Mouse (Mus musculus) left cerebral cortex, postnatal 10 days (tissue): ENCODE measurements around the gene Mapt. TPM values are rescaled to one million over a fixed set of nuclear protein-coding genes. Genes with fewer than 3 reads are reported as not detected.

Experiments used
- DNase-seq, 2 experiments: peaks; one replicate each; pipeline ENCODE4 v3.0.0; 2021 to 2022; ENCODE audit warnings: low spot score in 2 of 2, mixed read lengths in 1 of 2; ENCODE audit errors: extremely low spot score in 1 of 2
- intact Hi-C: fragments of 180-260 bp; cut with DNase I; formaldehyde crosslinking; loops from one replicate; pipeline ENCODE4 v1.15.1; 2025
- total RNA-seq, 2 experiments: library from RNA; stranded (reverse); gene quantifications; 2 replicates each; pipeline ENCODE4 v1.2.3; 2021

The Mapt gene
- total RNA-seq, 2 experiments from 2014 or later, result 526 to 602 TPM

DNA sequence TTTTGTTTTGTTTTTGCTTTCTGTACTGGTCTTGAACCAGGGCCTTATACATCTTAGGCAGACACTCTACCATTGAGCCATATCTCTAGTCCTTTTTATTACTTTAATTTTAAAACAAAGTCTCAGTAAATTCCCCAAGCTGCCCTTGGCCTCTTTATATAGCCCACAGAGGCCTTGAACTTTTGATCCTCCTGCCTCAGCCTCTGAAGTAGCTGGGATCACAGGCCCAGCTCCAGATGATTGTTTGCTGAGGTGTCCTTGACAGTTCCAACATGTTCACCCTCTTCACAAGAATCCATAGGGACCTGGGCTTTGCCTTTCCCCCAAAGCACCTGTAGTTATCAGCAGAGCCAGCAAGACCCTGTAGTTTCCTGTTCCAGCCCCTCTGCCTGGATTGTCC, 34.5 kb downstream of the Mapt start:
- no peak for DNase-seq
- intact Hi-C loops, result no loop called here

DNA sequence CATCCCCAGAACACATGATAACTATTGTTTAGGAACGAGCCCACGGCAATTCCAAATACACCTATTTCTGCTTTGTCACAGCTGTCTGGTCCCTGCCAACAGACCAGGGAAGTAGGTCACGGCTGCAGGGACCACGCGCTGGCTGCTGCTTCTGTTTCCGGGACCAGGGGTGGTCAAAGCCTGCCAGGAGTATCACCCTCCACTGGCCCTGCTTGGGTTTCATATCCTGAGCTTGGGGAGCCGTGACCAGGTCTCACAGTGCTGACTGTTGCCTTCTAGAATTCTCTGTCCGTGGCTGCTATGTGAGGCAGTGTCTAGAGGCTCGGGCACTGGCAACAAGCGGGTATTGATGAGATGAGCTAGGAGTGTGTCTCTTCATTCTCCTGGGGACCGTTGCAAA, 36.2 kb downstream of the Mapt start:
- intact Hi-C loops, result no loop called here
- DNase-seq, result no peak

DNA sequence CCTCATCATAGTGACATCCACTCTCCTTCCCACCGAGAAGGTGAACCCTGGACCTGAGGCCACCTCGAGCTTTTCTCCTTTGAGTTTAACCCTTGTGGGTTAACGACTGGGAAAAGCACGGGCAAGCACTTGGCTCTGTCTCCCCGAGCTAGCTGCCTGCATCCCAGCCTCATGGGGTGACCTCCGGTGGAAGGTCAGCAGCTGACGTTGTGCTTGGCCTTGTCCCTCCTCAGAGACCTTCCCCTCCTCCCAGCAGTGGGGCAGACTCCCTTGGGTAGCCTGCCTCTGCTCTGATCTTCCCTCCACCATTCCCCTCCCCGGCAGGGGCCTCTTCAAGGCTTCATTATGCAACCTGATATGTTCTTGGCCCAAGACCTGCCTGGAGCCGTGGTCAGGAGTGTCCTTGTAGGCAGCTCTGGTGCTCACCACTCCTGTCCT, 38.2 kb downstream of the Mapt start:
- intact Hi-C loops, result no loop called here
- DNase-seq, result peak in 1 of 2 experiments; percentile 39

DNA sequence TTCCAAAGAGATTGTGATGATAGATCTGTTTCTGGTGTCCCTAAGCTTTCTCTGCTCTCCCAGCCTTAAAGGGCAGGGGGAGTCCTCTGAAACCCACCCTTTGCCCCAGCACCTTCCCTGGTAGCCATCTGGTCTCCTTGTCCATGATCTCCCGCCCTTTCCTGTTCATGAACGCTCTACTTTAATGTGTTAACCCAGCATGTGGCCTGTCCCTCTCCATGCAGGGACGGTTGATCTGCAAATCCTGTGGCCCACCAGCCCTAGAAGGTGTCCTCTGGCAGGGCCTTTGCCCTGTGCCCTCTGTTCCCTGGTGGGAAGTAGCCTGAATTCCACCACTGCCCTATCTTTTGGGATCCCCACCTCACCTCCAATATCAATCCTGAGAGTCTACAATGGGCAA, 39.3 kb downstream of the Mapt start:
- DNase-seq, result no peak

DNA sequence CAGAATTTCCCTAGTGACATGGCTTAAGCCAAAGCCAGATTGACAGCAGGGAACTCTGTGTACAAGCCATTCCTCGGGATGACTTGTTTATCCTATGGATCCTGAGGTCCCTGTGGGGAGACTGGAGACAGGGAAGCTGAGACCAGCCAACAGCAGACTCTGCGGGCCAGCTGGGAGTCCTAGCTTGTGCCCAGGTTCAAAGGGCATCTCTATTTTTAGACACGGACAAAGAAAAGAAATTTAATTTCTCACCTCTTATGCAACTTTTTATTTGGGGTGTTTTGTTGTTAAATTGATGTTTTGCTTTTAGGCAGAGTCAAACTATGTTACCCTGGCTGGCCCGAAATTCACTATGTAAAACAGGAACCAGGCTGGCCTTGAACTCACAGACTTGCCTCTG, 39.7 kb downstream of the Mapt start:
- no peak for DNase-seq
- intact Hi-C loops, result no loop called here

More for the DNA sequence above, 39.3 kb downstream of the Mapt start:
- intact Hi-C loops, result no loop called here

DNA sequence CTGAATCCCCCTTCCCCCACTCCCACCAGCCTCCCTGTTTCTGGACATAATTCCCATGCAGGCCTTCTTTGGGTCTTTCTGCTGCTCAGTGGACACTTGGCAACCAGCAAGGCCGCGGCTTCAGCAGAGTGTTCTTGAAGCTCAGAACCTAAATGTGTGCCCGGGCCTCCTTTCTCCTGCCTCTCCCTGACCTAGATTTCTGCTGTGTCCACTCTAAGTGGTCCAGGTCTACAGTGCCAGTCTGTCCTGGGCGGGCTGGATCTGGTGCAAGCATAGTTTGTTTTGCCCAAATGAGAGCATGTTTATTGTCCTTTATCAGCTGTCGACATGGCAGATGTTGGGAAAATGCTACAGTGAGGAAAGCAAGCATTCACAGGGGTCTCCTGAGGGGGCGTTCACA, 40.7 kb downstream of the Mapt start:
- intact Hi-C loops, result no loop called here
- peak; percentile 43 to 50 for DNase-seq

DNA sequence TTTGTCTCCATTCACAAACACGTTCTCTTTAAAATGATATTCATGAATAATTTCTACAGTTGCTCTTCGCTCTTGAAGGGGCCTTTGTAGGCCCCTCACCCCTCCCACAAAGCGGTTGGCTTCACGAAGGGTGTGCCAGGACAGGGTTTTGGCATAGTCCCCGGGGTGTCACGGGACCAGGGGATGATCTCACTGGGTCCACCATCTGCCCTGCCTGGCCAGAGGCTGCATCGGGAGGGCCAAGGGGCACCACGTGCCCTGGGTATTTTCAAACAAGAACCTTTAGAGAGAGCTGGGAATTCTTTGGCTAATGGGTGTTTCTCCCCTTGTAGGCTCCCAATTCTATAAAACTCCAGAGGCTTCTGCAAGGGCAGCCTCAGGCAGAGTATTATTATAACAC, 41.2 kb downstream of the Mapt start:
- intact Hi-C loops, result no loop called here
- DNase-seq, result peak; percentile 62 to 81

DNA sequence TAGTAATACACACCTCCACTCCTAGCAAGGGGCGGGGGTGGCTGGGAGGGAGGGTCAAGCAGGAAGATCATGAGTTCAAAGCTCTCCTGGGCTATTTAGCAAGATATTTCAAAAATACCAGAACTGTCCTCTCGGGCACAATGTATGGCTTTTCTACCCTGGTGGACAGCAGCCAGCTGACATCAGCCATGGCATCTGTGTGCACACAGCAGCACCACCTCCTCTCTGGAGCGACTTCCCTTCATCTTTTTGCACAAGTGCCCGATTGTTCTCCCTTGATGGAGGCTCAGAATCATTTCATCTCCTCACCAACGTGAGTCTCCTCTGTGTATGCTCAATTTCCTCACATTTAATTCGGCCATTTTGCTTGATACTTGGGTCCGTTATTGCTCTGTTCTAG, 44.6 kb downstream of the Mapt start:
- intact Hi-C loops, result loop anchor here (2.0 kb wide), 1 partner anchor 43 kb away; no protein-coding TSS in a partner anchor
- DNase-seq, result no peak

DNA sequence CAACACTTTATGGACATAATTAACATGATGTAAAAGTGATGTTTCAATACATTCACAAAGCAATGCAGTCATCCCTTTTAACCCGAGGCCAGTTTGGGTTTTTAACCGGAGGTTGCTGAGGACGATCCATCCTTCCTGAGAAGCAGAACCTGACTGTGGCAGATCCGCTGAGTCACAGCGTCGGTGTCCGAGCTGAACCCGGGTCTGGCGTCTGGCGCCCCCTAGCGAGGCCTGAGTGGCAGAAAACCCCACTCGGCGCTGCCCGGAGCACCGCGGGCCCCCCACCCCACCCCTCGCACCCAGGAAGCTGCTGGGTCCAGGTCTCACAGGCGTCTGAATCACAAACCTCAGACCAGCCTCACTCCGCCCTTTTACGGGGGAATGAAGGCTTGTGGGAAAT, 47.0 kb downstream of the Mapt start:
- DNase-seq, result peak in 1 of 2 experiments; percentile 79
- intact Hi-C loops, result no loop called here

DNA sequence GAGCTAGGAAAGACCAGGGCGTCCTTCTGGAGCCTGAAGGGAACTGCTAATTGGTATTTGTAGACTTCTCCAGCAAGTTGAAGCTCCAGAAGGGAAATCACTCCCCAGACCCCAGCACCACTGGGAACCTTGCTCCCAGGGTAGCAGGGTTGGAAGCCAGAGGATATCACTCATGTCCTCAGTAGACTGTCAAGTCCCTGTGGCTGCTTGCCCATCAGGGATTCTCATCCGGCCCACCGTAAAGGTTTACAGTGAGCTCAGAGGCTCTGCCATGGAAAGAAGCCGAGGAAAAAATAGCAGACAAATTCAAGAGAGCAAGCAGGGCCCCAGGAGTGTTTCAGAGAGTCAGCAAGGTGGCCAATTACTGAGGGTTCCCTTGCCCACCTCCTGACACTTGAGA, 47.9 kb downstream of the Mapt start:
- intact Hi-C loops, result no loop called here
- DNase-seq, result no peak

DNA sequence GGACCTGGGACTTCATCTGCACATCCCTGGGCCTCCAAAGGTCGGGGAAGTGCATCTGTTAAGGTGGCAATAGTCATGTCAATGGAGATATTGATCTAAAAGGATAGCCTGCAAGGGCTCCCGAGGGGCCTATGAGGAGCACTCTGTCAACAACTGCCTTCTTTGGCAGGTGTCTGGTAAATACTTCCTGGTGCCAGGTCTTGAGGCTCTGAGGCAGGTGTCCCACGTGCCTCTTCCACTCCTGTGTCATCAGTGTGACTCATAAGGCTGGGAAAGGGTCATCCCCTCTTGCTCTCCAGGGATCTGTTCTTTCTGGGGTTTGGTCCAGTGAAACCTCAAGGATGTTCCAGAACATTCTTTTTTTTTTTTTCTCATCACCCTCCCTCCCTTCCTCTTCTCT, 48.3 kb downstream of the Mapt start:
- no peak for DNase-seq
- intact Hi-C loops, result no loop called here

DNA sequence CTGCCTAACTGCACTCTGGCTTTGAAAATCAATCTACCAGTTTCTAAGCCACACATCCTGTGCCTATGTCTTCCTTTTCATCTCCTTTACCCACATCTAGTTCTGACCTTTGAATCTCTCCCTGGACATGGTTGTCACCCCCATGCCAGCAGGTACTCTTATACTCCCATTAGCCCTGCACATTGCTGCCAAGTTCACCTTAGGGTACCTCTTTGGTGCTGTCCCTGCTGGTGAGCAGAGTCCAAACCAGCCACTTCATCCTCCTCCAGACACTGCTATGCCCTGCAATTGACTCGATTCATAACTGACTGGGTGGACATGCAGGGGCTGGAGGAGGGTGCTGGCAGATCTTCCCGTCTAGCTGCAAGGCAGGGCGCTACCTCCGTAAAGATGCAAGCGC, 50.3 kb downstream of the Mapt start:
- intact Hi-C loops, result no loop called here
- DNase-seq, result no peak

DNA sequence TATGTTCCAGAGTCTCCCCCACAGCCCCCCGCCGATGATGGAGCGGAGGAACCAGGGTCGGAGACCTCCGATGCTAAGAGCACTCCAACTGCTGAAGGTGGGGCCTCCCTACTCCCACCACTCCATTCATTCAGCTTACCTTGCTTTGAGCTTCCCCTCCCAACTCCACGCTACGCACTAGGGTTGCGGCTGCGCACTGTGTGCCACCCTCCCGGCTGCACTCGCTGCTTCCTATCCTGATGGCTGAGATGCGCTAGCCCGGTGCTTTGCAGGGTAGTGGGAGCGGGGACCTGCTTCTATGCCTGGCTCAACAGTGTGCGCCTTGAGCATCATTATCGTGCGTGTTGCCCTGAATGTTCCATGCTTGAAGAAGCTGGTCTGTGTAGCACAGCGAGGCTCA, 55.9 kb downstream of the Mapt start:
- intact Hi-C loops, result no loop called here
- DNase-seq, result no peak

DNA sequence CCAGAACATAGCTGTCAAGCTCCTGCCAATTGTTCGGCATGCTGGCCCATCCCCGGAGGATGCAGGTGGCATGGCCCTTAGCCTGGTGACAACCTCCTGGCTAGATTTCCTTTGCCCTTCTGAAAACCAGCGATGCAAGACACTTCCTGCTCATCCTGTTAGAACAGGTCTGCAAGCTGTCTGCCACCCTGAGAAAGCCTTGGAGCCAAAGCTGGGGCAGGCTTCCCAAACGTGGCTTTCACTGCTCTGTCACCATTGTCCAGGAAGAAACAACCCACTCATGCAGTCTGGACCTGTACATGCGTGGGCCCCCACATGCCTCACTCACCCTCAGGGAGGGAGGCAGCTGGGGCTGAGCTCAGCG, 57.6 kb downstream of the Mapt start:
- no peak for DNase-seq
- intact Hi-C loops, result no loop called here

DNA sequence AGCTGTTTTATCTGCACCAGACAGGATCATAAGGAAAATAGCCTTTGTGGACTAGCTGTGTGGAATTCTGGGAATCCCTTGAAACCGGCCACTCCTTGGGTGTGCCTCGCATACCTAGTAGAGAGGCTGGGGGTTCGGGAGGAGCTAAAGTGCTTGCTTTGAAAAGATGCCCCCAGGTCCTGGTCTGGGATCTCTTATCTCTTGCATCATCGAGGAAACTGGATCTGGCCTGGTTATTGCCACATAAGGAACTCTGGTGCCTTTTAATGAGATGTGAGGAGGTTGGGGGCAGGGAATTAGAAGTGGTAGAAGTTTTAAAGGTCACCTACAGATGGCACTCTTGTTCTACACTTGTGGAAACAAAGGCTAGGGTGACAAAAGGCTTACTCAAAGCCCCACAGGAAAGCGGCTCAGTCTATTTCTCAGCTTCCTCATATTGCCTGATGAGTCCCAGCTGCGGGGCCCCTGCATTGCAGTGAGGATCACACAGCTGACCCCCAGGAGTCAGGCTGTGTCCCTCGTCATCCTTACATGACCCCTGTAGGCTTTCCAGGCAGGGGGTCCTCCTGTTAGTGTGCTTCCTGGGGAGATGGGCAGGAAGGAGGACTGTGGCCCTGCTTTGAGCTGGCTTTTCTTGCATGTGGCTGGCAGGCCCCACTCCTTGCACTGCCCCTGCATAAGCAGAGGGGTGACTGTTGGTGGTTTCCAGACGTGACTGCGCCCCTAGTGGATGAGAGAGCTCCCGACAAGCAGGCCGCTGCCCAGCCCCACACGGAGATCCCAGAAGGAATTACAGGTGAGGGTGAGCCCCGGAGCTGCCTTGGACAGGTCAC, 58.2 kb downstream of the Mapt start:
- intact Hi-C loops, result no loop called here
- DNase-seq, result peak in 1 of 2 experiments; percentile 73

DNA sequence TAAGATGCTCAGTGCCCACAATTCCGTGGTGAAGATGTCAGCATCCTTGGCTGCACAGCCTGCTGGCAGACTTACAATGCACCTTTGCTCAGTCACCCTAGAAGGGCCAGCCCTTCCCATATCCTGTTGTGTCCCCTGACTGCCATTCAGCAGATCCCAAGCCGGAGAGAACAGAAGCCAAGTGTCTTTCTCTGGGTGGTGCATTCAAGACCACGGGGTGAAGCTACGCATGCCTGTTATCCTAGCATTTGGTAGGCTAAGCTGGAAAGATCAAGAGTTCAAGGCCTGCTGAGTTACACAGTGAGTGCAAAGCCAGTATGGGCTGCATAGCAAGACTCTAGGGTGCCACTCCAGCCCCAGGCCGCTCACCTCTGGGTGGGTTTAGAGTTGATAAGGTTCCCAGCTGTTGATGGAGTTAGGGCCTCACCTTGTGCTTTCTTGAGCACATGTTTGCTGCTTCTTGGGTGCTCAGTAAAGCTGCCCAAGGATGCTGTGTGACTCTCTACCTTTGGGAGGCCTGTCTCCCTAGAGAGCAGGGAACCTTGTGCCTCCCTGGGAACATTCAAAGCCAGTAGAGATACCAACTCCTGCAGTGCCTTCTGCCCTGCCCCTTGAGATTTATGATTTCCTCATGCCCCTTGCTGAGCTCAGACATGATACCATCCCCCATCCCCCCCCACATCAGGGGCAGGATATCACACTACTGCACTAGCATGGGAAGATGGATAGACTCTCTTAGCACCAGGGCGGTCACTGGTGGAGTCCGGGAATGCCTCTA, 61.4 kb downstream of the Mapt start:
- no peak for DNase-seq
- intact Hi-C loops, result no loop called here

DNA sequence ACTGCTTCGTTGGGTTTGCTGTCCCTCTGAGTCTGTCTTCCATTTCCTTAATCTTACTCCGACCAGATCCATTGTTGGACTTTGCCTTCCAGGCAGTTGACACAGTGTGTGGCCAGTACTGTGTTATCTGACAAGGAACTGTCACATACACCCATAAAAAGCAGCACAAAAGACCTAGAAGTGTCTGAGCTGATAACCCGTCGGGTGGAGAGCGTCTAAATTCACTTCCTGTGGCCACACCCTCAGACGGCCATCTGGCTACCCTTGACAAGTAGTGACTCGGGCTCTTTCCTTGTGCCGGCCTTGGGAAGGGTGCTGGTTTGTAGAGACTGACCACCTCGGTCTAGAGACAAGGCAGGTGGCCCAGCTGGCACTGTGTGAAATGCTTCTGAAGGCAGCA, 62.1 kb downstream of the Mapt start:
- intact Hi-C loops, result no loop called here
- no peak for DNase-seq

DNA sequence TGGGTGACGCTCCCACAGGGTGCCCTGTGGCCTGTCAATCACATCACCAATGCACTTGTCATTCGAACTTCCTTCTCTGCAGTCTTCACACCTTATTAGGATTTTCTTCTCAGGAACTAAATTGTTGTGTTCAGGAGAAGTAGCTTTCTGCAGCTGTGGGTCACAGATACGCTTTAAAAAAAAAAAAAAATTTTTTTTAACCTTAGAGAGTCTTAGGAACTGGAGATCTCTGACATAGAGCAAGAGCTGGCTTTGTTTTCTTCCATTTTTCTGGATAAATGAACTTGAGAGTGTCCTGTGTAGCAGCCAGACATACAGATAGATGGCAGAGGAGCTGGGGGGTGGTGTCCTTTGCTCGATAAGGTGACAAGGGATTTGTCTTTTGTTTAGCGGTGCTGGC, 64.0 kb downstream of the Mapt start:
- intact Hi-C loops, result no loop called here
- DNase-seq, result no peak

DNA sequence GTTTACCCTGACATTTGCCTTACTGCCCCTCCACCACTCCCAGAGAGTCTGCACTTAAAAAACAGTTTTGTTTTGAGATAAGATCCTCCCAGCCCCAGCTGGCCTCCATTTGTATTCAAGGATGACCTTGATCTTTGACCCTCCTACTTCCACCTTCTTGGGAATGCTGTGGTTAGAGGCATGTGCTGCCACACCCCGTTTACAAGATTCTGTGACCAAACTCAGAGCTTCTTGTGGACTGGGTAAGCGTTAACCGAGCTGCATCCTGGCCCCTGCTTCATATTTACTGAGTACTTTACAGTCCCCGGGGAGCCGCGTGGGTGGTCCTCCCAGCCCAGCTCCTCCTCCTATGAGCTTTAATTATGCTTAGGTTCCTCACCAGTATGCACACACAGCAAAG, 64.5 kb downstream of the Mapt start:
- DNase-seq, result no peak
- intact Hi-C loops, result no loop called here

DNA sequence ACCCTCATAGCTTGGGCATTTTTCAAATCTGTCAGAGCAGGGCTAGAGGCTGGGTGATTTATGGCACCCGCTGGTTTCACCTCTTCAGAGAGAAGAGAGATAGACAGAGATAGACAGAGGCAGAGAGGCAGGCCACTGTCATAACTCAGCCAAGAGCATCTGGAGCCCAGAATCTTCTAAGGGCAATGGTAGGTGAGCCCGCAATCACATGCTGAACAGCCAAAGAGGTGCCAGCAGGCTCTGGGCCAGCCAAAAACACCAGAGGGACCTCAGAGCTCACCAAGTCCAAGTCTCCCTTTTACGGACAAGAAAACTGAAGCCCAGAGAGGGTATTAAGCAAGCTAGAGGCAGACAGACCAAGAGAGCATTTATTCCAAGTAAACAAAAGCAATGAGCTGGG, 66.5 kb downstream of the Mapt start:
- DNase-seq, result no peak
- intact Hi-C loops, result no loop called here
